Mouse (Mus musculus): ENCODE data around the gene Cd9. TPM values are rescaled to one million over a fixed set of nuclear protein-coding genes. Genes with fewer than 3 reads are reported as not detected.

The Cd9 gene
- polyA plus RNA-seq, 1 experiment from 2014 or later = 118 TPM

DNA sequence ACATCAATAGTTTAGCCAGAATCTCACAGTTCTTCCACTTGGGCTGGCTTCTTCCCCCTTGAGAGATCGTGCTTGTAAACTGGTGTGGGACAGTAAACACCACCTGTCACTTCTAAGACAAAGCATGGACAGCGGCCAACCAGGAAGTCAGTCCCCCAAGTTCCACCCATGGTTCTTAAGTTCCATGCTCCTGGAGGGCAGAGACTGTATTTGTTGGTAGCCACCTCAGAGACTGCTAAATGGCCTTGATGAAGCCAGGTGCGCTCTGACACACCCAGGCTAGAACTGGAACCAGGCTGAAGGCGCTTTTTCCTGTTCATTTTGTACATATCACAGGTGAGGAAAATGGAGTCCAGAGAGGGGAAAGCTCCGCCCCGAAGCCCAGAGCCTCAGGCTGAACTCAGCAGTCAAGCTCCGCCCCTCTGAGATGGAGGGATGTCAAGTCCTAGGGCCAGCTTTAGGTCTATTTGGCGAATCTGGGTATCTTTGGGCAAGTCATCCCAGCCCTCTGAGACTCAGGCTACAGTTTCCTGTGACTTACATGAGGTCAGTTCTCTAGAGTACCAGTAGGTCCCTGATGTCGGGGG is 34.1 kb upstream of the Cd9 start:
- no peaks in the 10 kb centered on the region for H3K9me3 ChIP-seq (ENCODE audit: control insufficient read depth, low read length)
- no peak for ATAC-seq (ENCODE audit: low FRiP score, low TSS enrichment)
- H3K27me3 ChIP-seq (ENCODE audit: control insufficient read depth, insufficient read depth, low read length) = no peaks in the 10 kb centered on the region
- H3K4me1 ChIP-seq (ENCODE audit: control insufficient read depth, insufficient read depth, low read length) = no peaks in the 10 kb centered on the region
- no peak overlapping the region for H3K4me3 ChIP-seq (ENCODE audit: low read length)
- WGBS = 81% methylated on average over 9 of the region's 9 CpGs
- no peak overlapping the region for H3K27ac ChIP-seq (ENCODE audit: low read depth, low read length)
- H3K4me2 ChIP-seq (replicated peaks; ENCODE audit: low read depth, low read length) = no peak overlapping the region
- no peaks in the 10 kb centered on the region for H3K36me3 ChIP-seq (ENCODE audit: control insufficient read depth, insufficient read depth, low read length)
- H3K9ac ChIP-seq (ENCODE audit: low read depth, low read length) = no peak overlapping the region

DNA sequence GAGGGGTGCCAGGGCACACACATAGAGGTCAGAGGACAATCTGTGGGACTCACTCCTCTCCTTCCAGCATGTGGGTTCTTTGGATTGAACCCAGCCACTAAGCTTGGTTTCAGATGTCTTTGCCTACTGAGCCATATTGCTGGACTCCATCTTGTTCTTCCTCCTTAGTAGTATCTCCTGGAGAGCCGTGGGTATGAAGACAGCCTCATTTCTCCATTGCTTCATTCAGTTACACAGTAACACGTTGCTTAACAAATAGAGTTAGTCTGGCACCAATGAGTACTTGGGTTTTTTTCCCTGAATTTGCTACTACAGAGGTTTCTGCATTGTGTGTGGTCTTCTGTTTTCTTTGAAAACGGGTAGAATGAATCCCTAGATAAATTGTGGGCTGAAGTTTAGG is 31.5 kb upstream of the Cd9 start:
- H3K9me3 ChIP-seq (ENCODE audit: control insufficient read depth, low read length) = no peaks in the 10 kb centered on the region
- WGBS = 64% methylated on average over 3 of the region's 3 CpGs
- H3K4me2 ChIP-seq (replicated peaks; ENCODE audit: low read depth, low read length) = no peak overlapping the region

DNA sequence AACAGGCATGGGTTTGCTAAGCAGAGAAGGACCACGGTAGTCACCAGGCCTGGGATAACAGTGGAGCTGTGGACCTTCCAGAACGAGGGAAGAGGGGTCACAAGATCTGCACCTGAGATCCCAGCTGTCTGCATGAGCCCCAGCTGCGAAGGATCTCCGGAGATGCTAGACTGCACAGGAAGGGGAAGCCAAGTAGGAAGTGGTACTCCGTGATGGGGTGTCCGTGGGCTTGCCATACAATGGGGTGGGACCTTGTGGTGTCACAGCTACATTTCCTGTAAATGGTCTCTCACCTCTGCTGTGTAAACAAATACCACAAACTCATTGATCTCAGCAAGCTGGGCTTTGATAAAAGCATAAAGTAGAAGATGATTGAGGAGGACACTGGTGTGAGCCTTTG is 29.4 kb upstream of the Cd9 start:
- ATAC-seq (ENCODE audit: low FRiP score, low TSS enrichment) = no peak
- Histone ChIP-seq H3K9ac (ENCODE audit: low read depth, low read length) (no peak overlapping the region), H3K36me3 (ENCODE audit: control insufficient read depth, insufficient read depth, low read length) (no peaks in the 10 kb centered on the region), H3K4me1 (ENCODE audit: control insufficient read depth, insufficient read depth, low read length) (no peaks in the 10 kb centered on the region), H3K27me3 (ENCODE audit: control insufficient read depth, insufficient read depth, low read length) (no peaks in the 10 kb centered on the region), H3K27ac (ENCODE audit: low read depth, low read length) (no peak overlapping the region), H3K4me2 (replicated peaks; ENCODE audit: low read depth, low read length) (no peak overlapping the region), H3K4me3 (ENCODE audit: low read length) (no peak overlapping the region), H3K9me3 (ENCODE audit: control insufficient read depth, low read length) (no peaks in the 10 kb centered on the region)
- WGBS = 80% methylated on average over 6 of the region's 6 CpGs

More for the DNA sequence above, 31.5 kb upstream of the Cd9 start:
- H3K27ac ChIP-seq (ENCODE audit: low read depth, low read length) = no peak overlapping the region
- ATAC-seq (ENCODE audit: low FRiP score, low TSS enrichment) = no peak
- no peak overlapping the region for H3K4me3 ChIP-seq (ENCODE audit: low read length)
- no peak overlapping the region for H3K9ac ChIP-seq (ENCODE audit: low read depth, low read length)
- no peaks in the 10 kb centered on the region for H3K36me3 ChIP-seq (ENCODE audit: control insufficient read depth, insufficient read depth, low read length)
- H3K27me3 ChIP-seq (ENCODE audit: control insufficient read depth, insufficient read depth, low read length) = no peaks in the 10 kb centered on the region
- H3K4me1 ChIP-seq (ENCODE audit: control insufficient read depth, insufficient read depth, low read length) = no peaks in the 10 kb centered on the region

DNA sequence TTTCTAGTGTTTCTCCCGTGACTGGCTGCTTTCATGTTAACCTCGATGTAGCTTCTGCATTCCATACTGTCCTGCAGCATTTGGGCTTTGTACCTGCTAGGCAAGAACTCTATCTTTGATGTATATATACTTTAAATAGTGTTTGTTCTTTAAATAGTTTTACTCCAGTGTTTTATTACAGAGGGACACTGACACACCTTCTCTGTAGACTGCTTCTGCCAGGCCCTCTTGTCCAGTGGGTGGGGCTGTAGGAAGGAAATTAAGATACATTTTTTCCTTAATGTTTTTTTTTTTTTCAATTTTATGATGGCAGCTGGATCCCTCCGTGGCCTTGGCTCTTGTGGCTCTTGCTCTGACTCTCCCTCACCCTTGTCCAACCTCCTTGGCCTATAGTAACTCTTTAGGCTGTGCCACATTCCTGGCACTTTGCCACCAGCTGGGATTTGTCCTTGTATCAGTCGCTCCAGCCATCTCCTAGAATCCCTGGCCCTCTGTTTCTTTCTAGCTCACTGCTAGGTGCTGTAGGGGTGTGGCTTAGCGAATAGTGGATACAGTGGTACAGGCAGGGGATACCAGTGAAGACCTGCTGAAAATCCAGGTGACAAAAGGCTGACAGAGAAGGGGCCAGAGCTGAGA is 27.1 kb upstream of the Cd9 start:
- H3K4me3 ChIP-seq (ENCODE audit: low read length) = no peak overlapping the region
- H3K4me2 ChIP-seq (replicated peaks; ENCODE audit: low read depth, low read length) = no peak overlapping the region
- WGBS = 38% methylated on average over 5 of the region's 5 CpGs
- H3K27ac ChIP-seq (ENCODE audit: low read depth, low read length) = no peak overlapping the region
- no peaks in the 10 kb centered on the region for H3K36me3 ChIP-seq (ENCODE audit: control insufficient read depth, insufficient read depth, low read length)
- H3K9me3 ChIP-seq (ENCODE audit: control insufficient read depth, low read length) = no peaks in the 10 kb centered on the region
- ATAC-seq (ENCODE audit: low FRiP score, low TSS enrichment) = no peak
- no peaks in the 10 kb centered on the region for H3K27me3 ChIP-seq (ENCODE audit: control insufficient read depth, insufficient read depth, low read length)
- no peak overlapping the region for H3K9ac ChIP-seq (ENCODE audit: low read depth, low read length)
- H3K4me1 ChIP-seq (ENCODE audit: control insufficient read depth, insufficient read depth, low read length) = no peaks in the 10 kb centered on the region

DNA sequence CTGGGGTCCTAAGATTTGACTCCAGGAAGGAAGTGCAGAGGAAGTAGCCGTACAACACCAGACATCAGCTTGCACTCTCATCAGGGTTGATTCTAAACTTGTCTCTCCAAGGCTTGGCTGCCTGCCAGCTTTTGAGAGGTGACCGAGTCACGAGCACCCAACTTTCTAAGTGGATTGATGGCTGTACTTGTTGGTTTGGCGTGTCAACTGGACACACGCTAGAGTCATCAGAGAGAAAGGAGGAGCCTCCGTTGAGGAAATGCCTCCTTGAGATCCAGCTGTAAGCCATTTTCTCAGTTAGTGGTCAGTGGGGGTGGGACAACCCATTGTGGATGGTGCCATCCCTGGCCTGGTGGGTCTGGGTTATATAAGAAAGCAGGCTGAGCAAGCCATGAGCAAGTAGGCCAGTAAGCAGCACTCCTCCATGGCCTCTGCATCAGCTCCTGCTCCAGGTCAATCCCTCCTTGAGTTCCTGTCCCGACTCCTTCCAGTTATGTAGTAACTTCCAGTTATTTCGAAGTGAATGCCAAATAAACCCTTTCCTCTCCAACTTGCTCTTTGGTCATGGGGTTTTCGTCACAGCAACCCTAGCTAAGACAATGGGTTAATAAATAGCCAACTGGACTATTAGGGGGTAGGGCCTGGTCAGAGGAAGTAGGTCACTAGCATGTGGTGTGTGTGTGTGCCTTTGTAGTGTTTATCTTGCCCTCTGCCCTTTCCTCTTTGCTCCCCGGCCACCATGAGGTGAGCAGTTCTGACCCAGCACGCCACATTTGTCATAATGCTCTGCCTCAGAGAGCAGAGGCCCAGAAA is 21.1 kb upstream of the Cd9 start:
- Histone ChIP-seq H3K36me3 (ENCODE audit: control insufficient read depth, insufficient read depth, low read length) (no peaks in the 10 kb centered on the region), H3K9ac (ENCODE audit: low read depth, low read length) (no peak overlapping the region), H3K27ac (ENCODE audit: low read depth, low read length) (no peak overlapping the region), H3K4me1 (ENCODE audit: control insufficient read depth, insufficient read depth, low read length) (peaks cover 11% of the 10 kb centered on the region; the same call in 1 of the 2 replicates), H3K4me3 (ENCODE audit: low read length) (no peak overlapping the region), H3K9me3 (ENCODE audit: control insufficient read depth, low read length) (no peaks in the 10 kb centered on the region), H3K27me3 (ENCODE audit: control insufficient read depth, insufficient read depth, low read length) (no peaks in the 10 kb centered on the region), H3K4me2 (replicated peaks; ENCODE audit: low read depth, low read length) (no peak overlapping the region)
- 0 out of 2 replicates have a peak, but pooled peaks have one; percentile 40 for ATAC-seq (ENCODE audit: low FRiP score, low TSS enrichment)
- WGBS = 54% methylated on average over 11 of the region's 11 CpGs

DNA sequence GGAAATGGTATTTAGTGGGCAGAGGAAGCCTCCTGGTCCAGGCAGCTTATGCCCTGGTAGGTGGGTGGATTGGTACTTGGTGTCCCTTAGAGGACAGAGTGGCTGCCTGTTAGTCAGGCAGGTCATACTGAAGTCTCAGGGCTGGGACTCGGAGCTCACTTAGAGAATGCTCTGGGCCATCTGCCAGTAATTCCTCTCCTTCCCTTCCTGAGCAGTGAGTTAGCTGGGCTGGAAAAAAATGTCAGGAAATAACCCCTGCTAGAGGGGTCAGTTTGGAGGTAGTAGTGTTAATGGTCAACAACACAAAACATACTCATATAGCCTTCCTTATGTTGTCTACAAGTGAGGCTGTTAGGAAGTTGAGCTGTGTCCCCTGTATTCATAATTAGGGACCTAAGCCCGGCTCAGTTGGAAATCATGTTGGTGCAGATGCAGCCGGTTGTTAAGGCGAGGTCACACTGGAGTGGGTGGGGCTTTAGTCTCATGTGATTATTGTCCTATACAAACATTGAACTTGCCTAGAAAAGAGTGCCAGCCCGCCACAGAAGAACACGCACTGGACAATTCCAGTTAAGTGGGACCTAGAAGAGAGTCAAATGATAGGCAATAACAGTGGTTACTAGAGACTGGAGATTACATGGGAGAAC is 18.5 kb upstream of the Cd9 start:
- ATAC-seq (ENCODE audit: low FRiP score, low TSS enrichment) = peak; percentile 50
- H3K27ac ChIP-seq (ENCODE audit: low read depth, low read length) = no peak overlapping the region
- WGBS = 49% methylated on average over 6 of the region's 6 CpGs

DNA sequence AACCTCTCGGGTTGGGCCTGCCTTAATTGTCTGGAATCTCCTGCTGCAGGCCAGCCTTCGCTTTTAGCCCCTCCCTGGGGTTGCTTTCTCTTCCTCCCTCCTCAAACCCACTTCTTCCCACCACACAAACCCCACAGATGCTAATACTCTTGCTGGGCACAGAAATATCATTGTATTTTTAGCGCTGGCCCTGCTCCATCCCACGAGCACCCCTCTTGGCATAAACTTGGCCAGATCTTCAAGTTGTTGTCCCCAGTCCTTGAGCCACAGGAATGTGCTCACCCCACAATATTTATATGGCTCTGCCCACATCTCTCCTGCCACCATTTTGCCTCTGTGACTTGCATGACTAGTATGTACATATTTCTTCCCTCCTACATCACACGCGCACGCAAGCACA is 16.6 kb upstream of the Cd9 start:
- H3K4me2 ChIP-seq (replicated peaks; ENCODE audit: low read depth, low read length) = no peak overlapping the region
- 84% methylated on average over 7 of the region's 7 CpGs for WGBS
- no peak overlapping the region for H3K4me3 ChIP-seq (ENCODE audit: low read length)
- H3K36me3 ChIP-seq (ENCODE audit: control insufficient read depth, insufficient read depth, low read length) = no peaks in the 10 kb centered on the region
- H3K9me3 ChIP-seq (ENCODE audit: control insufficient read depth, low read length) = no peaks in the 10 kb centered on the region
- H3K9ac ChIP-seq (ENCODE audit: low read depth, low read length) = no peak overlapping the region
- ATAC-seq (ENCODE audit: low FRiP score, low TSS enrichment) = no peak
- no peak overlapping the region for H3K27ac ChIP-seq (ENCODE audit: low read depth, low read length)
- H3K27me3 ChIP-seq (ENCODE audit: control insufficient read depth, insufficient read depth, low read length) = no peaks in the 10 kb centered on the region
- H3K4me1 ChIP-seq (ENCODE audit: control insufficient read depth, insufficient read depth, low read length) = peaks cover 11% of the 10 kb centered on the region; the same call in 1 of the 2 replicates

More for the DNA sequence above, 18.5 kb upstream of the Cd9 start:
- no peak overlapping the region for H3K9ac ChIP-seq (ENCODE audit: low read depth, low read length)
- no peaks in the 10 kb centered on the region for H3K36me3 ChIP-seq (ENCODE audit: control insufficient read depth, insufficient read depth, low read length)
- peaks cover 11% of the 10 kb centered on the region; the same call in 1 of the 2 replicates for H3K4me1 ChIP-seq (ENCODE audit: control insufficient read depth, insufficient read depth, low read length)
- H3K27me3 ChIP-seq (ENCODE audit: control insufficient read depth, insufficient read depth, low read length) = no peaks in the 10 kb centered on the region
- H3K9me3 ChIP-seq (ENCODE audit: control insufficient read depth, low read length) = no peaks in the 10 kb centered on the region
- no peak overlapping the region for H3K4me3 ChIP-seq (ENCODE audit: low read length)
- H3K4me2 ChIP-seq (replicated peaks; ENCODE audit: low read depth, low read length) = no peak overlapping the region

DNA sequence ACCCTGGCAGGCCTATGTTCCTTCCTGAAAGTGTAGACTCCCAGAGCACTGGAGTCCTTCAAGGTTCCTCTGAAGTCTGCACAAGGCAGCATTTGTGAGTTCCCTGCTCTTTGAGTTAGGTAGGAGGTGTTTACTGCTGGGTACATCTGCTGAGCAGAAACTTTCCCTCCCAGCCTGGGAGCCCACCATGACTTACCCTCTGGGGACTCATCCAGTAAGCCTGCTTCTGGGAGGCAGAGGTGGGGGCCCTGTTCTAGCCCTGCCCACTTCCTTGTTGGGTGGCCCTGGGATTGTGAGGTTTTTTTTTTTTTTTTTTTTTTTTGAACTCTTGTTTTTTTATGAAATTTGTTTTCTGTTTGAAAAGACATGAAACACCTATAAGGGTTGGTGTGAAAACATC is 16.1 kb upstream of the Cd9 start:
- Histone ChIP-seq H3K4me2 (replicated peaks; ENCODE audit: low read depth, low read length) (no peak overlapping the region), H3K36me3 (ENCODE audit: control insufficient read depth, insufficient read depth, low read length) (no peaks in the 10 kb centered on the region), H3K9me3 (ENCODE audit: control insufficient read depth, low read length) (no peaks in the 10 kb centered on the region), H3K27ac (ENCODE audit: low read depth, low read length) (no peak overlapping the region), H3K9ac (ENCODE audit: low read depth, low read length) (no peak overlapping the region), H3K27me3 (ENCODE audit: control insufficient read depth, insufficient read depth, low read length) (no peaks in the 10 kb centered on the region), H3K4me3 (ENCODE audit: low read length) (no peak overlapping the region), H3K4me1 (ENCODE audit: control insufficient read depth, insufficient read depth, low read length) (peaks cover 7% of the 10 kb centered on the region; the same call in 1 of the 2 replicates)
- no peak for ATAC-seq (ENCODE audit: low FRiP score, low TSS enrichment)
